Mouse (Mus musculus) myocyte (in vitro differentiated cells): Measurements from ENCODE around the gene Cadm3. TPM values are rescaled to one million over a fixed set of nuclear protein-coding genes. Genes with fewer than 3 reads are reported as not detected.

Experiments used
- H3K27me3 ChIP-seq: one replicate; pipeline ENCODE4 v1.6.1; 2011; ENCODE audit not compliant: control insufficient read depth, insufficient read depth, insufficient read length
- H3K36me3 ChIP-seq: one replicate; pipeline ENCODE4 v1.6.1; 2011; ENCODE audit not compliant: control insufficient read depth, insufficient read depth
- H3K4me2 ChIP-seq: one replicate; pipeline ENCODE4 v1.6.1; 2011; ENCODE audit warnings: low read depth, control low read depth
- H3K4me3 ChIP-seq: one replicate; pipeline ENCODE4 v1.5.1; 2011; ENCODE audit warnings: mild to moderate bottlenecking, control low read depth, moderate library complexity
- H3K79me2 ChIP-seq: one replicate; pipeline ENCODE4 v1.6.1; 2011; ENCODE audit not compliant: control insufficient read depth, insufficient read depth
- H3ac ChIP-seq: one replicate; pipeline ENCODE4 v1.6.1; 2011; ENCODE audit not compliant: control insufficient read depth, insufficient read length
- CEBPB ChIP-seq: IDR thresholded peaks from 2 replicates; pipeline ENCODE4 v1.6.1; 2011; ENCODE audit warnings: mild to moderate bottlenecking, moderate library complexity; ENCODE audit not compliant: poor library complexity, insufficient read depth, severe bottlenecking
- E2F4 ChIP-seq: IDR thresholded peaks from one replicate; pipeline ENCODE4 v1.6.1; 2011; ENCODE audit warnings: mild to moderate bottlenecking, control low read depth, moderate library complexity; ENCODE audit not compliant: insufficient read depth
- MAX ChIP-seq: IDR thresholded peaks from one replicate; pipeline ENCODE4 v1.6.1; 2011; ENCODE audit warnings: low read depth, mild to moderate bottlenecking, control low read depth
- MYOD1 ChIP-seq, 3 experiments: IDR thresholded peaks; one replicate each; pipeline ENCODE4 v1.6.1; 2011; ENCODE audit warnings: control low read depth in 2 of 3, low read depth in 2 of 3, mild to moderate bottlenecking in 2 of 3, moderate library complexity in 1 of 3; ENCODE audit not compliant: insufficient read length in 2 of 3, control insufficient read depth in 1 of 3
- MYOG ChIP-seq, 3 experiments: IDR thresholded peaks; one replicate each; pipeline ENCODE4 v1.6.1; 2011; ENCODE audit warnings: control low read depth in 2 of 3, low read depth in 2 of 3, mild to moderate bottlenecking in 2 of 3; ENCODE audit not compliant: insufficient read length in 2 of 3, control insufficient read depth in 1 of 3, insufficient read depth in 1 of 3
- POLR2A ChIP-seq: IDR thresholded peaks from one replicate; pipeline ENCODE4 v1.6.1; 2011; ENCODE audit warnings: low read depth, mild to moderate bottlenecking, control low read depth, moderate library complexity; ENCODE audit not compliant: insufficient read length
- POLR2AphosphoS2 ChIP-seq: IDR thresholded peaks from one replicate; pipeline ENCODE4 v1.6.1; 2011; ENCODE audit warnings: low read depth, control low read depth; ENCODE audit not compliant: insufficient read length
- REST ChIP-seq: IDR thresholded peaks from one replicate; pipeline ENCODE4 v1.6.1; 2011; ENCODE audit warnings: mild to moderate bottlenecking, control low read depth, moderate library complexity; ENCODE audit not compliant: insufficient read depth, insufficient read length
- SRF ChIP-seq: IDR thresholded peaks from one replicate; pipeline ENCODE4 v1.6.1; 2011; ENCODE audit warnings: low read depth; ENCODE audit not compliant: control insufficient read depth, insufficient read length
- TCF12 ChIP-seq: IDR thresholded peaks from one replicate; pipeline ENCODE4 v1.6.1; 2011; ENCODE audit warnings: mild to moderate bottlenecking, control low read depth; ENCODE audit not compliant: poor library complexity, insufficient read depth, severe bottlenecking
- TCF3 ChIP-seq: IDR thresholded peaks from one replicate; pipeline ENCODE4 v1.6.1; 2011; ENCODE audit warnings: low read depth, control low read depth; ENCODE audit not compliant: insufficient read length
- USF1 ChIP-seq: IDR thresholded peaks from one replicate; pipeline ENCODE4 v1.6.1; 2011; ENCODE audit warnings: low read depth, mild to moderate bottlenecking, control low read depth, moderate library complexity
- polyA plus RNA-seq: library from polyadenylated mRNA; unstranded; fragments of >200 nt; fragmentation: generic; extraction: Trizol; gene quantifications from one replicate; pipeline ENCODE4 v1.2.1, GENCODE M21; 2012; ENCODE audit warnings: missing spikeins

Gene Cadm3
- 0.19 TPM for polyA plus RNA-seq

- no peak for TF ChIP-seq USF1
- no peak for TF ChIP-seq MYOG (IDR thresholded peaks at IDR 0.05; ENCODE audit: control insufficient read depth in 1 of 3, insufficient read depth in 1 of 3, insufficient read length in 2 of 3, low read depth in 2 of 3)
- no peak for TF ChIP-seq POLR2A
- TF ChIP-seq TCF12, result no peak
- TF ChIP-seq TCF3, result no peak
- TF ChIP-seq SRF, result no peak
- TF ChIP-seq MYOD1 (IDR thresholded peaks at IDR 0.05; ENCODE audit: control insufficient read depth in 1 of 3, insufficient read length in 2 of 3, low read depth in 2 of 3), result no peak
- no peak for TF ChIP-seq MAX
- no peak for TF ChIP-seq REST
- TF ChIP-seq CEBPB, result no peak
- Histone ChIP-seq H3K4me3 (no peak within 1 kb of the TSS), H3ac (no peak within 1 kb of the TSS), H3K79me2 (no peaks in the 10 kb centered on the region), H3K36me3 (no peaks in the 10 kb centered on the region), H3K27me3 (peaks cover 5% of the 10 kb centered on the region), H3K4me2 (no peak within 1 kb of the TSS)
These were observed at the start of gene Cadm3 for GRCm38 (mm10) chr1:173367356-173368046. Gene Cadm3, minus strand, starts transcription at chr1:173367695.

DNA sequence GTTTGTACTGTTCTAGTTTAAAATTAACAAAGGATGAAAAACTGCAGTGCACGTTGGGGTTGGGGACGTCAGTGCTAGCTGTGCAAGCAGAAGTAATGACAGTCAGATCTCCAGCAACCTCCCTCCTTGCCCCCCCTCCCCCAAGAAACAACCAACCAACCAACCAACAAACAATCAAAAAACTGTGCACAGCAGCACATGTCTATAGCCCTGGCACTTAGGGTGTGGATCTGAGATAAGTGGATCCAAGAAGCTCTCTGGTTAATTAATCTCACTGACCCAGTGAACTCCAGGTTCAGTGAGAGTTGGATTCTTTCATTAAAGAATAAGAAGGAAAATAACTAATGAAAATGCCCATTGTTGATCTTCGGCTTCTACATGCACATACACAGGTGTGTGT, 47.1 kb upstream of the Cadm3 start:
- no peaks in the 10 kb centered on the region for H3K36me3 ChIP-seq
- H3K79me2 ChIP-seq, result no peaks in the 10 kb centered on the region
- no peak overlapping the region for H3K4me3 ChIP-seq
- no peaks in the 10 kb centered on the region for H3K27me3 ChIP-seq
- H3K4me2 ChIP-seq, result no peak overlapping the region
- H3ac ChIP-seq, result no peak overlapping the region
- no peak for TF ChIP-seq TCF3
- TF ChIP-seq MAX, result no peak
- TF ChIP-seq USF1, result no peak

GRCm38 (mm10) chr1:173411863-173412262, 44.4 kb upstream of the Cadm3 start:
- no peak for TF ChIP-seq POLR2AphosphoS2
- no peak for TF ChIP-seq MYOD1 (IDR thresholded peaks at IDR 0.05; ENCODE audit: control insufficient read depth in 1 of 3, insufficient read length in 2 of 3, low read depth in 2 of 3)
- no peak for TF ChIP-seq REST
- TF ChIP-seq POLR2A, result no peak
- no peak for TF ChIP-seq CEBPB
- no peak for TF ChIP-seq SRF
- TF ChIP-seq E2F4, result no peak
- no peak for TF ChIP-seq USF1
- TF ChIP-seq MYOG (IDR thresholded peaks at IDR 0.05; ENCODE audit: control insufficient read depth in 1 of 3, insufficient read depth in 1 of 3, insufficient read length in 2 of 3, low read depth in 2 of 3), result no peak
- TF ChIP-seq TCF12, result no peak
- TF ChIP-seq TCF3, result no peak
- no peak for TF ChIP-seq MAX
- Histone ChIP-seq H3K4me2 (no peak overlapping the region), H3K36me3 (no peaks in the 10 kb centered on the region), H3ac (no peak overlapping the region), H3K4me3 (no peak overlapping the region), H3K79me2 (no peaks in the 10 kb centered on the region), H3K27me3 (no peaks in the 10 kb centered on the region)

DNA sequence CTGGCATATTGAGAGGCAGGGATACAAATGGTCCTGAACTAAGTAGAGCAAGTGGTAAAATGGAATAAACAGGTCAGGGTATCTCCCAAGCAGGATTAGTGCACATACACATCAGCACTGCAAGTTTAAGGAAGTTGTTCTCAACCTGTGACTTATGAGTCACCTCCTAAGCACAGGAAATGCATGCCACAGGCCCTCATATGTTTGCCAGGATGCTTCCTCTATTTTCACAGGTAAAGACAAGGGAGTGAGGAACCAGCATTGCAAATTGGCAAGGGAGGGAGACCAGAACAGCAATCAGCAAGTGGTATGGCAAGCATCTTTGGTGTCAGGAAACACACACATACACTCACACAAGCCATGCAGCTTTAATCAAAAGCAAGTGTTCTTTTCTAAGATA, 41.6 kb upstream of the Cadm3 start:
- TF ChIP-seq TCF3 (no peak), TCF12 (no peak)
- Histone ChIP-seq H3ac (no peak overlapping the region), H3K4me2 (no peak overlapping the region), H3K79me2 (no peaks in the 10 kb centered on the region), H3K36me3 (no peaks in the 10 kb centered on the region), H3K27me3 (no peaks in the 10 kb centered on the region), H3K4me3 (no peak overlapping the region)

DNA sequence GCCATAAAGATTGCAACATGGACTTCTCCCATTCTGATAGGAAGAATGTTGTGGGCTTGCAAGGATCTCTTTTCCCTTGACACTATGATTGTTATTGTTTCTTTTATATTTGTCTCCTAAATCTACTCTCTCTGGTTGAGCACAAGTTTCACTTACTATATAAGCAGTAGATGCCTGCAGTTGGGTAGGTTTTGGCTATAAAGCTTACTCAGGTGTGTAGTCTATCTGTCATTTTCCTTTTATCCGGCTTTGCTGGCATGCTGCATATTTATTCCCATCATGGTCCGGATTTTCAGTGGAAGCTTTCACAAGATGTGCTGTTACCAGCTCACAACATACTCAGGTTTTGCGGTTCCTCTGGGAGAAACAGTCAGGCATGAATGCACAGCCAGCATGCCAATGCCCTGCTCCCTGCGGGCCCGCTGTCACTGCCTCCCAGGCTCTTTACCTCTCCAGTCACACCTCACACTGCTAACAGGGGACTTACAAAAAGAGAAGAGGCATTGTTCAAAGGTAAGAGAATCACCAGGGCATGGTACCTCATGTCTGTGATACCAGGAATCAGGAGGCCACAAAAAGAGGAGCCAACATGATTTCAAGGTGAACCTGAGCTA, 37.3 kb upstream of the Cadm3 start:
- no peak for TF ChIP-seq REST
- Histone ChIP-seq H3ac (no peak overlapping the region), H3K27me3 (no peaks in the 10 kb centered on the region), H3K4me2 (no peak overlapping the region), H3K79me2 (no peaks in the 10 kb centered on the region), H3K4me3 (no peak overlapping the region), H3K36me3 (no peaks in the 10 kb centered on the region)
